Mouse (Mus musculus): ENCODE results near the gene Cebpb.

Gene Cebpb

GRCm38 (mm10) chr2:167680657-167681056, 8.1 kb upstream of the Cebpb start:
- peak; percentile 89 for DNase-seq (ENCODE audit: low read depth, low spot score)
- Histone ChIP-seq H3K36me3 (ENCODE audit: control insufficient read depth, insufficient read depth, low read length, poor library complexity, severe bottlenecking) (no peaks in the 10 kb centered on the region), H3K27me3 (ENCODE audit: control insufficient read depth, insufficient read depth, low read length, poor library complexity, severe bottlenecking) (no peaks in the 10 kb centered on the region)

GRCm38 (mm10) chr2:167683721-167684120, 5.0 kb upstream of the Cebpb start:
- no peaks in the 10 kb centered on the region for H3K27me3 ChIP-seq (ENCODE audit: control insufficient read depth, insufficient read depth, low read length, poor library complexity, severe bottlenecking)
- DNase-seq (ENCODE audit: low read depth, low spot score): no peak
- no peaks in the 10 kb centered on the region for H3K36me3 ChIP-seq (ENCODE audit: control insufficient read depth, insufficient read depth, low read length, poor library complexity, severe bottlenecking)

- DNase-seq (ENCODE audit: low read depth, low spot score): peak; percentile 97
- H3K27me3 ChIP-seq (ENCODE audit: control insufficient read depth, insufficient read depth, low read length, poor library complexity, severe bottlenecking): no peaks in the 10 kb centered on the region
- H3K36me3 ChIP-seq (ENCODE audit: control insufficient read depth, insufficient read depth, low read length, poor library complexity, severe bottlenecking): no peaks in the 10 kb centered on the region
These were observed 3.6 kb upstream of the Cebpb start for GRCm38 (mm10) chr2:167685137-167685536.

GRCm38 (mm10) chr2:167685865-167686264, 2.9 kb upstream of the Cebpb start:
- no peak for DNase-seq (ENCODE audit: low read depth, low spot score)
- Histone ChIP-seq H3K36me3 (ENCODE audit: control insufficient read depth, insufficient read depth, low read length, poor library complexity, severe bottlenecking) (no peaks in the 10 kb centered on the region), H3K27me3 (ENCODE audit: control insufficient read depth, insufficient read depth, low read length, poor library complexity, severe bottlenecking) (no peaks in the 10 kb centered on the region)

- H3K36me3 ChIP-seq (ENCODE audit: control insufficient read depth, insufficient read depth, low read length, poor library complexity, severe bottlenecking): no peaks in the 10 kb centered on the region
- no peak for DNase-seq (ENCODE audit: low read depth, low spot score)
These were observed 2.1 kb upstream of the Cebpb start for GRCm38 (mm10) chr2:167686382-167687249.

DNA sequence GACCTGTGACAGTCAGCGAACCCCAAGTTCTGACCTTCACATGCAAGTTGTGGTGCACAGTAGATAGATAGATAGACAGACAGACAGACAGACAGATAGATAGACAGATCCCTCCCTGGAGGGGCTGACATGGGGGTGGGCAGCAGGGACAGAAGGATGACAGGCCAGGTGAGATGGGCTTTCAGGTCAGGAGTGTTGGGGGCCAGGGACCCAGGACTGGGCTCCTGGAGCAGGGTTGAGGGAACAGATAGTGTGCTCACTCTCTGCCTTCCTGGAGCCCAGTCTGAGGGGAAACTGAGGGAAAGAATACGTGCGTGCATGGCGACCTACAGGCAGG, 1.5 kb upstream of the Cebpb start:
- no peaks in the 10 kb centered on the region for H3K36me3 ChIP-seq (ENCODE audit: control insufficient read depth, insufficient read depth, low read length, poor library complexity, severe bottlenecking)
- no peak for DNase-seq (ENCODE audit: low read depth, low spot score)
- no peaks in the 10 kb centered on the region for H3K27me3 ChIP-seq (ENCODE audit: control insufficient read depth, insufficient read depth, low read length, poor library complexity, severe bottlenecking)

More at GRCm38 (mm10) chr2:167686382-167687249, 2.1 kb upstream of the Cebpb start:
- H3K27me3 ChIP-seq (ENCODE audit: control insufficient read depth, insufficient read depth, low read length, poor library complexity, severe bottlenecking): no peaks in the 10 kb centered on the region

DNA sequence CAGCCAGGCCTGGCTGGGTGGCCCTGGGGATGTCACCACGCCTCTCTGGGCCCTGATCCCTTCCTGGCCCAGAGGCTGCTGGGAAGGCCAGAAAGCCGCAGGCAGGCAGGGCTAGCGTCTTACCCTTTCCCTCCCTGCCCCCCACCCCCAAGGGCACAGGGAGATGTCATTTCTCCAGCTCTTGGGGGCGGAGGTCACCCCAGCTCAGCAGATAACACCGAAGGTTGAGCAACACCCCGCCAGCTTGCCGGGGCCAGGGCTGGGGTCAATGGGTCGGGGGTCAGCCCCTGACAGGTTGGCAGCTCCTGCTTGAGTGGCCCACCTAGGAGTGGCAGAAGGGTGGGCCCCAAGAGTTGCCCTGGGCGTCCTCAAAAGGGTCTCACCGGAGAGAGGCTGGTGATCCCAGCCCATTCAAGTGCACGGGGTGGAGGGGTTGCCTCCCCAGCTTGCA, 1.0 kb upstream of the Cebpb start:
- no peaks in the 10 kb centered on the region for H3K27me3 ChIP-seq (ENCODE audit: control insufficient read depth, insufficient read depth, low read length, poor library complexity, severe bottlenecking)
- DNase-seq (ENCODE audit: low read depth, low spot score): no peak
- no peaks in the 10 kb centered on the region for H3K36me3 ChIP-seq (ENCODE audit: control insufficient read depth, insufficient read depth, low read length, poor library complexity, severe bottlenecking)

GRCm38 (mm10) chr2:167688126-167688497, 603 bp upstream of the Cebpb start:
- H3K36me3 ChIP-seq (ENCODE audit: control insufficient read depth, insufficient read depth, low read length, poor library complexity, severe bottlenecking): no peaks in the 10 kb centered on the region
- H3K27me3 ChIP-seq (ENCODE audit: control insufficient read depth, insufficient read depth, low read length, poor library complexity, severe bottlenecking): no peaks in the 10 kb centered on the region
- DNase-seq (ENCODE audit: low read depth, low spot score): no peak

DNA sequence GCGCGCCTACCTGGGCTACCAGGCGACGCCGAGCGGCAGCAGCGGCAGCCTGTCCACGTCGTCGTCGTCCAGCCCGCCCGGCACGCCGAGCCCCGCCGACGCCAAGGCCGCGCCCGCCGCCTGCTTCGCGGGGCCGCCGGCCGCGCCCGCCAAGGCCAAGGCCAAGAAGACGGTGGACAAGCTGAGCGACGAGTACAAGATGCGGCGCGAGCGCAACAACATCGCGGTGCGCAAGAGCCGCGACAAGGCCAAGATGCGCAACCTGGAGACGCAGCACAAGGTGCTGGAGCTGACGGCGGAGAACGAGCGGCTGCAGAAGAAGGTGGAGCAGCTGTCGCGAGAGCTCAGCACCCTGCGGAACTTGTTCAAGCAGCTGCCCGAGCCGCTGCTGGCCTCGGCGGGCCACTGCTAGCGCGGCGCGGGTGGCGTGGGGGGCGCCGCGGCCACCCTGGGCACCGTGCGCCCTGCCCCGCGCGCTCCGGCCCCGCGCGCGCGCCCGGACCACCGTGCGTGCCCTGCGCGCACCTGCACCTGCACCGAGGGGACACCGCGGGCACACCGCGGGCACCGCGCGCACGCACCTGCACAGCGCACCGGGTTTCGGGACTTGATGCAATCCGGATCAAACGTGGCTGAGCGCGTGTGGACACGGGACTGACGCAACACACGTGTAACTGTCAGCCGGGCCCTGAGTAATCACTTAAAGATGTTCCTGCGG, 945 bp downstream of the Cebpb start, which contains the start of gene Tmem189:
Tmem189 (minus strand) TSS at position 322 of the 718 bp plus-strand sequence.
- Histone ChIP-seq H3K36me3 (ENCODE audit: control insufficient read depth, insufficient read depth, low read length, poor library complexity, severe bottlenecking) (no peaks in the 10 kb centered on the region), H3K27me3 (ENCODE audit: control insufficient read depth, insufficient read depth, low read length, poor library complexity, severe bottlenecking) (no peaks in the 10 kb centered on the region)
- peak; percentile 78 for DNase-seq (ENCODE audit: low read depth, low spot score)

- DNase-seq (ENCODE audit: low read depth, low spot score): no peak
- Histone ChIP-seq H3K27me3 (ENCODE audit: control insufficient read depth, insufficient read depth, low read length, poor library complexity, severe bottlenecking) (no peaks in the 10 kb centered on the region), H3K36me3 (ENCODE audit: control insufficient read depth, insufficient read depth, low read length, poor library complexity, severe bottlenecking) (no peaks in the 10 kb centered on the region)
These were observed 1.7 kb downstream of the Cebpb start for GRCm38 (mm10) chr2:167690219-167690961.

DNA sequence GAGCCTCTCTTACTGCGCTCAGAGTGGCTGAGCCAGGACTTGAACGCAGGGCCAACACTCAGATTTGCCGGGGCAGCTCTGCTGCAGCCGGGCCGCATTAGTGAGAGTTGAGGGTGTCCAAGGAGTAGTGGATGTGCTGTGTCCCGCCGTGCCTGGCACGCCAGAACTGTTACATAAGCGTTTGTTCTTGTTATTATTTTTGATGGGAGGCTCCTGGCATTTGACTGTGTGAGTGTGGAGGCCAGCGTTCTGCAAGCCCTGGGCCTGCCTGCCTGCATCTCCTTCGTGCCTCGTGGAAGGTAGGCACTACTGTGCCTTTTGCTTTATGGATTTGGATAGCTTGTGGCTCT, 2.2 kb downstream of the Cebpb start:
- no peaks in the 10 kb centered on the region for H3K27me3 ChIP-seq (ENCODE audit: control insufficient read depth, insufficient read depth, low read length, poor library complexity, severe bottlenecking)
- H3K36me3 ChIP-seq (ENCODE audit: control insufficient read depth, insufficient read depth, low read length, poor library complexity, severe bottlenecking): no peaks in the 10 kb centered on the region
- DNase-seq (ENCODE audit: low read depth, low spot score): no peak

- no peaks in the 10 kb centered on the region for H3K27me3 ChIP-seq (ENCODE audit: control insufficient read depth, insufficient read depth, low read length, poor library complexity, severe bottlenecking)
- H3K36me3 ChIP-seq (ENCODE audit: control insufficient read depth, insufficient read depth, low read length, poor library complexity, severe bottlenecking): no peaks in the 10 kb centered on the region
- no peak for DNase-seq (ENCODE audit: low read depth, low spot score)
These were observed 2.7 kb downstream of the Cebpb start for GRCm38 (mm10) chr2:167691410-167691809.

- DNase-seq (ENCODE audit: low read depth, low spot score): no peak
- Histone ChIP-seq H3K36me3 (ENCODE audit: control insufficient read depth, insufficient read depth, low read length, poor library complexity, severe bottlenecking) (no peaks in the 10 kb centered on the region), H3K27me3 (ENCODE audit: control insufficient read depth, insufficient read depth, low read length, poor library complexity, severe bottlenecking) (no peaks in the 10 kb centered on the region)
These were observed 3.4 kb downstream of the Cebpb start for GRCm38 (mm10) chr2:167691871-167692661.

DNA sequence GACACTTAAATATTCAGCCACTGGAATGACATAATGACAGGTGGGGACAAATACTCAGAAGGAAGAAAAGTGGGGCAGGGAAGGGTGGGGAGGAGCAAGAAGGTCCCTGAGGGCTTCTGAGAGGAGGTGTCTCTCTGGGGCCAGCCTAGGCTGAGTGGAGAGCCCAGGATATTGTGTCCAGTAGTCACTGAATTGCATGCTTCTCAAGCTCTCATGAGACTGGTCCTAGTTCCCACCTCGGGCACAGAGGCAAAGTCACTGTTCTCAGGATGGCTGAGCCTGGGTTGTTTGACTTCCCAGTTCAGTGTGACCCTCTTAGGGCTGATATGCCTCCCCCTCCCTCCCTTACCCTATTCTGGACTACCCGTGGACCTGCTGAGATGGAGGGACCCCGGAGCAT, 4.1 kb downstream of the Cebpb start:
- Histone ChIP-seq H3K27me3 (ENCODE audit: control insufficient read depth, insufficient read depth, low read length, poor library complexity, severe bottlenecking) (no peaks in the 10 kb centered on the region), H3K36me3 (ENCODE audit: control insufficient read depth, insufficient read depth, low read length, poor library complexity, severe bottlenecking) (no peaks in the 10 kb centered on the region)
- no peak for DNase-seq (ENCODE audit: low read depth, low spot score)
